Mouse (Mus musculus) erythroblast, embryonic 14.5 days (primary cell): ENCODE data around the gene Rrp1.

Experiments
- GATA1 ChIP-seq: IDR thresholded peaks from 2 replicates; pipeline ENCODE4 v1.6.1; 2012; ENCODE audit warnings: low read length, inconsistent platforms, mixed read lengths
- TAL1 ChIP-seq: IDR thresholded peaks from 3 replicates; pipeline ENCODE4 v1.6.1; 2012; ENCODE audit warnings: low read length, inconsistent platforms, mixed read lengths

- TF ChIP-seq TAL1 = no peak
- no peak for TF ChIP-seq GATA1
These were observed 6.7 kb downstream of the Rrp1 start for GRCm38 (mm10) chr10:78406152-78406551.
